Mouse (Mus musculus) brown adipose tissue, adult 24 weeks (tissue): Measurements from ENCODE around the gene Prpf40a. TPM values are rescaled to one million over a fixed set of nuclear protein-coding genes. Genes with fewer than 3 reads are reported as not detected.
A peak's percentile ranks its signal among the peaks of the same experiment; 100 is the strongest.

Experiments used
- H3K27ac ChIP-seq: fragments of 200-500 bp; replicated peaks from 2 replicates; pipeline ENCODE4 v1.5.1; 2012; ENCODE audit warnings: low read depth, mild to moderate bottlenecking, low read length
- H3K4me1 ChIP-seq: fragments of 200-500 bp; 2 replicates; pipeline ENCODE4 v1.6.1; 2012; ENCODE audit warnings: low read length, mixed read lengths; ENCODE audit not compliant: control insufficient read depth, insufficient read depth, insufficient read length
- H3K4me3 ChIP-seq: fragments of 200-500 bp; 2 replicates; pipeline ENCODE4 v1.5.1; 2012; ENCODE audit warnings: low read depth, mild to moderate bottlenecking, low read length, moderate library complexity; ENCODE audit not compliant: insufficient read depth
- polyA plus RNA-seq: library from polyadenylated mRNA; stranded (reverse); fragments of >200 nt; gene quantifications from 2 replicates; pipeline ENCODE4 v1.2.4, GENCODE M21; 2012; ENCODE audit not compliant: missing spikeins, insufficient read depth, insufficient read length

Gene Prpf40a
- 44.3 and 52.2 TPM in 2 replicates for polyA plus RNA-seq

- H3K27ac ChIP-seq: peak within 1 kb of the TSS; percentile 98
Measured at GRCm38 (mm10) chr2:53190684-53191511, at the start of gene Prpf40a. Gene Prpf40a, minus strand, starts transcription at chr2:53191284.

GRCm38 (mm10) chr2:53222242-53222641, 31.2 kb upstream of the Prpf40a start:
- Histone ChIP-seq H3K27ac (no peak overlapping the region), H3K4me3 (no peak overlapping the region)

More at GRCm38 (mm10) chr2:53190684-53191511, at the start of gene Prpf40a:
- H3K4me3 ChIP-seq: peak within 1 kb of the TSS; percentile 99
- H3K4me1 ChIP-seq: peaks cover 3% of the 10 kb centered on the region

GRCm38 (mm10) chr2:53213493-53213892, 22.4 kb upstream of the Prpf40a start:
- Histone ChIP-seq H3K4me3 (no peak overlapping the region), H3K4me1 (no peaks in the 10 kb centered on the region), H3K27ac (no peak overlapping the region)

More at GRCm38 (mm10) chr2:53222242-53222641, 31.2 kb upstream of the Prpf40a start:
- no peaks in the 10 kb centered on the region for H3K4me1 ChIP-seq

GRCm38 (mm10) chr2:53206749-53207148, 15.7 kb upstream of the Prpf40a start:
- Histone ChIP-seq H3K4me1 (no peaks in the 10 kb centered on the region), H3K27ac (no peak overlapping the region), H3K4me3 (no peak overlapping the region)

GRCm38 (mm10) chr2:53204373-53205274, 13.5 kb upstream of the Prpf40a start:
- H3K4me1 ChIP-seq: no peaks in the 10 kb centered on the region
- no peak overlapping the region for H3K4me3 ChIP-seq
- H3K27ac ChIP-seq: no peak overlapping the region

DNA sequence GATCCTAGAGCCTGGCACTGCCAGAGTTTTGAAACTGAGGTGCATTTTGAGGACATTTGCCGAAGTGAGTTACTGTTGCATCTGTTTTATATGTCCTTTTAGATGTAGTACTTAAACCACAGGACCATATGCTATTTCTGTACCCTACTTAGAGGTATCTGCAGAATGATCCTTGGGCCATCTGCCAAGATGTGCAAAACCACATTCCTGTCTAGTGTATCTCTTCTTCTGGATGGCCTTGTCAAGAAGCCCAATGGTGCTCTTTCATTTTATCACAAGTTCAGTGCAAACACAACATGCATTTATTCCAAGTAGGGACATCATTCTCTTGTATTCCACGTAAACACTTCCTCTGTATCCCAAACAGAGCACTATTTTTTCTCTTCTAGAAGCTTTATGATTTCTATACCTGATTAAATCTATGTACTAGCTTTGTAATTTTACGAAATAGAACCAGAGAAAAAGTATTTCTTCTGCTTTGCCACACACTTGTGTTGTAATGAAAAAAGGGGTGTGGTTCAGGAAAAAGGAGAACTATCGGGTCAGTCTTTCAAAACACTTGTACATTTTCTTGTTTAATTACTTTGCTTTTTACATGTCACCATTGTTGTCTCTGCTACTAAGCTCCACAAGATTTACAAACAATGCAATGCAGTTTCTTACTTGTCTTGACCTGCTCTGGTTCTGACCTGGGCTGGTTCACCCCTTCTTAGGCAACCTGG, 9.2 kb upstream of the Prpf40a start:
- Histone ChIP-seq H3K4me3 (no peak overlapping the region), H3K27ac (no peak overlapping the region), H3K4me1 (no peaks in the 10 kb centered on the region)

- H3K4me1 ChIP-seq: no peaks in the 10 kb centered on the region
- no peak overlapping the region for H3K4me3 ChIP-seq
- H3K27ac ChIP-seq: no peak overlapping the region
Measured at GRCm38 (mm10) chr2:53199203-53199602, 8.1 kb upstream of the Prpf40a start.

- no peak overlapping the region for H3K4me3 ChIP-seq
- H3K4me1 ChIP-seq: no peaks in the 10 kb centered on the region; the same call in 1 of the 2 replicates
- H3K27ac ChIP-seq: no peak overlapping the region
Measured at GRCm38 (mm10) chr2:53196431-53196830, 5.3 kb upstream of the Prpf40a start.

- peak overlapping the region; percentile 88 for H3K4me3 ChIP-seq
- H3K27ac ChIP-seq: peak overlapping the region; percentile 63; the same call in 1 of the 2 replicates
- H3K4me1 ChIP-seq: peaks cover 3% of the 10 kb centered on the region
Measured at GRCm38 (mm10) chr2:53192386-53192785, 1.3 kb upstream of the Prpf40a start.

GRCm38 (mm10) chr2:53191523-53192220, 588 bp upstream of the Prpf40a start, which contains the start of gene Arl6ip6:
Gene Arl6ip6, plus strand, starts transcription at chr2:53191726.
- Histone ChIP-seq H3K27ac (peak within 1 kb of the TSS; percentile 98), H3K4me3 (peak within 1 kb of the TSS; percentile 99), H3K4me1 (peaks cover 3% of the 10 kb centered on the region)

GRCm38 (mm10) chr2:53189811-53190210, 1.3 kb downstream of the Prpf40a start:
- Histone ChIP-seq H3K4me3 (peak overlapping the region; percentile 17; the same call in 1 of the 2 replicates), H3K4me1 (peaks cover 3% of the 10 kb centered on the region), H3K27ac (no peak overlapping the region)

DNA sequence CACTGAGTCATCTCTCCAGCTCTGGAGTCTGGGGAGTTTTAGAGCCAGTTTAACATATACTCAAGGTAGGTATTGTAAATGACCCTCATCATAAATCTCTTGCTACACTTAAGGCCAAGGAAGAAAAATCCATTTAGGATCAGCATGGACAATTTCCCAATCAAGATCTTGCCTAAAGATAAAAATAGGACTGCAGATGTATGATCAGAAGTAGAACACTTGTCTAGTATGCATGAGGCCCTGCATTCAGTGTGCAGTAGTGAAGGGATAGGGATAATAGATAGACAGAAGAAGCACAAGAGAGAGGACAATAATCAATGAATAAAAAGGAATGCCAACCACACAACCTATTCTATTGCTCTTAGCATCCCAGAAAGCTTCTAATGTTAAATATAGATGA, 11.2 kb downstream of the Prpf40a start:
- no peaks in the 10 kb centered on the region for H3K4me1 ChIP-seq
- no peak overlapping the region for H3K4me3 ChIP-seq
- H3K27ac ChIP-seq: no peak overlapping the region

DNA sequence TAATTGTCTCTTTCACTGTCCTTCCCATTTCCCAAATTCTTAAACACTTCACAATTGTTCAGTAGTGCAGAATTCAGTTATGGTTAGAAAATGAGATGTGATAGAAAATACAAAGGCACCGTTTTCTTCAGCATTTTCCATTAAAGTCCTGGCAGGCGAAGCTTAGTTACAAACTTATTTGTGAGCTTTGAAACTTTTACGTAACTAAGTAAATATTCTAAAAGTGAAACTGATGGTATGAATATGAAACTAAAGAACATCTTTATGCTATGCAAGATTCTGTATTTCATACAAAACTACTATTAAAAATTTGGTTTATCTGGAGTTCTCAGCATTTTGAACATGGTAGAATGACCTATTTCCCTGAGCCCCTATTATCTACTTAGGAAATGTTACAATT, 12.1 kb downstream of the Prpf40a start:
- Histone ChIP-seq H3K4me3 (no peak overlapping the region), H3K27ac (no peak overlapping the region), H3K4me1 (no peaks in the 10 kb centered on the region)

DNA sequence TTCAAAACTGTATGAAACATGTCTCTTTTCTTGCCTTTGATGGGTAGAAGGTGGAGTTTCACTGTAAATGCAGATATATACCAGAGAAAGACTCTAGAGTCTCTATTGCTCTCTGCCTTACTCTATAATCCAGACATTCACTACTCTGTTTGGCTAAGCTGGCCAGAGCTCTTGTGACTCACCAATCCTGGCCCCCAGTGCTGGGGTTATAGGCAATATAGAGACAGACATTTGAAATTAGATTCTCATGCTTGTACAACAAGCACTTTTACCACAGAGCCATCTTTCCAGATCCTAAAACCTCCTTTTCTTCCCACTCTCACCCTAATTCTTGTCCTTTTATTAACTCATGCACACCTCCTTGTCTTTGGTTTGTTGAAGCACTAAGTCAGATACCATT, 17.1 kb downstream of the Prpf40a start:
- Histone ChIP-seq H3K4me3 (no peak overlapping the region), H3K4me1 (no peaks in the 10 kb centered on the region), H3K27ac (no peak overlapping the region)
